Mouse (Mus musculus) CH12.LX (cell line): Measurements from ENCODE around the gene Kyat1. TPM values are rescaled to one million over a fixed set of nuclear protein-coding genes. Genes with fewer than 3 reads are reported as not detected.

Experiments used
- DNase-seq: peaks from one replicate; pipeline ENCODE4 v3.0.0-alpha.2; 2013; ENCODE audit errors: extremely low read depth
- H3K27ac ChIP-seq: 2 replicates; pipeline ENCODE4 v1.5.1; 2012; ENCODE audit warnings: low read depth, mild to moderate bottlenecking, control low read depth, moderate library complexity; ENCODE audit not compliant: insufficient read depth
- H3K27me3 ChIP-seq: replicated peaks from 2 replicates; pipeline ENCODE3; 2012; ENCODE audit warnings: inconsistent platforms
- H3K36me3 ChIP-seq, 2 experiments: replicated peaks in 1 of 2; 2 replicates each; pipeline versions ENCODE3 to v1.6.1; 2012; ENCODE audit warnings: inconsistent platforms in 1 of 2, low read length in 1 of 2, mild to moderate bottlenecking in 1 of 2, mixed read lengths in 1 of 2, moderate library complexity in 1 of 2; ENCODE audit not compliant: control insufficient read depth in 1 of 2, insufficient read depth in 1 of 2
- H3K4me1 ChIP-seq, 2 experiments: 2 replicates each; pipeline ENCODE4 v1.6.1; 2012; ENCODE audit warnings: inconsistent platforms in 1 of 2, moderate library complexity in 1 of 2; ENCODE audit not compliant: insufficient read depth in 2 of 2, control insufficient read depth in 1 of 2
- H3K4me2 ChIP-seq: 2 replicates; pipeline ENCODE4 v1.6.1; 2012; ENCODE audit warnings: low read depth, mild to moderate bottlenecking, control low read depth; ENCODE audit not compliant: poor library complexity, insufficient read depth, severe bottlenecking
- H3K4me3 ChIP-seq, 3 experiments: fragments of 150-350 bp in 1 of 3; sonication (generic) in 1 of 3; replicated peaks in 1 of 3; 2 replicates each; pipeline versions ENCODE3 to v1.5.1; 2011 to 2012; ENCODE audit warnings: low read depth in 2 of 3, low read length in 2 of 3, mild to moderate bottlenecking in 2 of 3, moderate library complexity in 2 of 3, control low read depth in 1 of 3, improper control_type of control experiment in 1 of 3, inconsistent platforms in 1 of 3, mixed read lengths in 1 of 3; ENCODE audit not compliant: poor library complexity in 1 of 3
- H3K79me2 ChIP-seq: replicated peaks from 2 replicates; pipeline ENCODE4 v1.6.1; 2012; ENCODE audit warnings: mild to moderate bottlenecking, moderate library complexity; ENCODE audit not compliant: control insufficient read depth, poor library complexity, insufficient read depth, severe bottlenecking; ENCODE audit errors: extremely low read depth
- H3K9ac ChIP-seq: 2 replicates; pipeline ENCODE4 v1.6.1; 2012; ENCODE audit warnings: low read depth, mild to moderate bottlenecking, control low read depth, moderate library complexity; ENCODE audit not compliant: insufficient read depth
- H3K9me3 ChIP-seq: replicated peaks from 2 replicates; pipeline ENCODE3; 2012; ENCODE audit warnings: low read length, inconsistent platforms, mixed read lengths
- BHLHE40 ChIP-seq: IDR thresholded peaks from 2 replicates; pipeline ENCODE4 v1.6.1; 2011; ENCODE audit warnings: mild to moderate bottlenecking, low read depth, low read length, improper control_type of control experiment
- CHD1 ChIP-seq: IDR thresholded peaks from 2 replicates; pipeline ENCODE4 v1.6.1; 2012; ENCODE audit warnings: low read depth, low read length, improper control_type of control experiment, inconsistent platforms
- CHD2 ChIP-seq: IDR thresholded peaks from 2 replicates; pipeline ENCODE4 v1.6.1; 2011; ENCODE audit warnings: low read length, improper control_type of control experiment
- CTCF ChIP-seq, 2 experiments: IDR thresholded peaks in 1 of 2; conservative IDR thresholded peaks in 1 of 2; 2 replicates each; pipeline ENCODE4 v1.5.1; 2011 to 2012; ENCODE audit warnings: low read depth in 2 of 2, low read length in 2 of 2, improper control_type of control experiment in 1 of 2, inconsistent platforms in 1 of 2, mild to moderate bottlenecking in 1 of 2, moderate library complexity in 1 of 2
- ELF1 ChIP-seq: IDR thresholded peaks from 2 replicates; pipeline ENCODE4 v1.6.1; 2014; ENCODE audit warnings: low read depth, mild to moderate bottlenecking, inconsistent platforms, low read length, improper control_type of control experiment
- ETS1 ChIP-seq: conservative IDR thresholded peaks from 2 replicates; pipeline ENCODE4 v1.6.1; 2012; ENCODE audit warnings: low read depth, mild to moderate bottlenecking, inconsistent platforms, low read length, improper control_type of control experiment, moderate library complexity
- GABPA ChIP-seq: IDR thresholded peaks from 2 replicates; pipeline ENCODE4 v1.6.1; 2012; ENCODE audit warnings: low read depth, low read length, improper control_type of control experiment, inconsistent platforms; ENCODE audit not compliant: insufficient replicate concordance
- HCFC1 ChIP-seq: IDR thresholded peaks from 2 replicates; pipeline ENCODE4 v1.6.1; 2012; ENCODE audit warnings: low read depth, mild to moderate bottlenecking, inconsistent platforms, low read length, improper control_type of control experiment
- IRF4 ChIP-seq: IDR thresholded peaks from 2 replicates; pipeline ENCODE4 v1.6.1; 2014; ENCODE audit warnings: low read depth, mild to moderate bottlenecking, inconsistent platforms, low read length, improper control_type of control experiment
- JUND ChIP-seq: conservative IDR thresholded peaks from 2 replicates; pipeline ENCODE4 v1.6.1; 2011; ENCODE audit warnings: low read depth, low read length, improper control_type of control experiment
- MAFK ChIP-seq: IDR thresholded peaks from 2 replicates; pipeline ENCODE4 v1.6.1; 2011; ENCODE audit warnings: low read length, improper control_type of control experiment; ENCODE audit not compliant: insufficient replicate concordance
- MEF2A ChIP-seq: IDR thresholded peaks from 2 replicates; pipeline ENCODE4 v1.6.1; 2014; ENCODE audit warnings: low read depth, mild to moderate bottlenecking, inconsistent platforms, low read length, improper control_type of control experiment, borderline replicate concordance
- NELFE ChIP-seq: IDR thresholded peaks from 2 replicates; pipeline ENCODE4 v1.6.1; 2011; ENCODE audit warnings: low read depth, low read length, improper control_type of control experiment
- POLR2A ChIP-seq: IDR thresholded peaks from 2 replicates; pipeline ENCODE4 v1.6.1; 2011; ENCODE audit warnings: low read depth, mild to moderate bottlenecking, improper control_type of control experiment, low read length
- RAD21 ChIP-seq: IDR thresholded peaks from 2 replicates; pipeline ENCODE4 v1.6.1; 2011; ENCODE audit warnings: low read depth, mild to moderate bottlenecking, low read length, improper control_type of control experiment, moderate library complexity
- SMC3 ChIP-seq: IDR thresholded peaks from 2 replicates; pipeline ENCODE4 v1.6.1; 2011; ENCODE audit warnings: low read depth, low read length, improper control_type of control experiment
- TCF12 ChIP-seq: IDR thresholded peaks from 2 replicates; pipeline ENCODE4 v1.6.1; 2014; ENCODE audit warnings: low read depth, mild to moderate bottlenecking, inconsistent platforms, low read length, improper control_type of control experiment
- UBTF ChIP-seq: IDR thresholded peaks from 2 replicates; pipeline ENCODE4 v1.6.1; 2012; ENCODE audit warnings: low read depth, mild to moderate bottlenecking, inconsistent platforms, low read length, improper control_type of control experiment, moderate library complexity
- USF1 ChIP-seq: IDR thresholded peaks from 2 replicates; pipeline ENCODE4 v1.6.1; 2014; ENCODE audit warnings: low read depth, mild to moderate bottlenecking, inconsistent platforms, low read length, improper control_type of control experiment
- ZC3H11A ChIP-seq: IDR thresholded peaks from 2 replicates; pipeline ENCODE4 v1.6.1; 2012; ENCODE audit warnings: low read depth, mild to moderate bottlenecking, inconsistent platforms, low read length, improper control_type of control experiment
- ZKSCAN1 ChIP-seq: IDR thresholded peaks from 2 replicates; pipeline ENCODE4 v1.6.1; 2012; ENCODE audit warnings: low read depth, inconsistent platforms, low read length, improper control_type of control experiment, borderline replicate concordance
- ZNF384 ChIP-seq: IDR thresholded peaks from 2 replicates; pipeline ENCODE4 v1.6.1; 2012; ENCODE audit warnings: low read depth, low read length, improper control_type of control experiment, inconsistent platforms
- dilution Hi-C: fragments of 300-500 bp; cut with MboI; formaldehyde crosslinking; loops from 2 replicates; pipeline ENCODE4 v1.14.3; 2020; ENCODE audit warnings: low sequenced_read_pairs; ENCODE audit not compliant: extremely low pct_unique_long_range_greater_than_20kb, extremely low pct_ligation_motif_present
- in situ Hi-C: fragments of 300-500 bp; cut with MboI; formaldehyde crosslinking; loops from 3 replicates; pipeline ENCODE4 v1.14.3; 2019; ENCODE audit warnings: low sequenced_read_pairs, low pct_ligation_motif_present, low pct_unique_long_range_greater_than_20kb, mixed read lengths
- polyA plus RNA-seq: library from polyadenylated mRNA; unstranded; fragments of >175 nt; gene quantifications from 2 replicates; pipeline ENCODE4 v1.2.1, GENCODE M21; 2012; ENCODE audit warnings: low read depth; ENCODE audit not compliant: insufficient read length
- total RNA-seq, 2 experiments: library from RNA; depleted of rRNA; stranded (reverse); fragments of 300-350 nt in 1 of 2; fragments of >200 nt in 1 of 2; gene quantifications; 2 replicates each; pipeline ENCODE4 v1.2.3; 2012 to 2014

Gene Kyat1
- total and polyA plus RNA-seq, 3 experiments, result 5.0 to 7.0 (median 5.4) TPM

- Histone ChIP-seq H3K9me3 (peaks cover 28% of the 10 kb centered on the region), H3K27ac (no peak overlapping the region), H3K79me2 (no peaks in the 10 kb centered on the region), H3K27me3 (no peaks in the 10 kb centered on the region), H3K4me2 (no peak overlapping the region), H3K4me3 (no peak overlapping the region), H3K9ac (no peak overlapping the region), H3K4me1 (peaks cover 7 to 9% of the 10 kb centered on the region in 2 experiments), H3K36me3 (peaks cover 50 to 58% of the 10 kb centered on the region in 2 experiments)
- in situ Hi-C loops, result no loop called here
- dilution Hi-C loops, result no loop called here
- no peak for DNase-seq
- no peak for TF ChIP-seq ETS1
- TF ChIP-seq MEF2A, result no peak
- TF ChIP-seq RAD21, result no peak
- no peak for TF ChIP-seq ZKSCAN1
- no peak for TF ChIP-seq UBTF
- TF ChIP-seq CHD2, result no peak
- no peak for TF ChIP-seq ELF1
- TF ChIP-seq BHLHE40, result no peak
- no peak for TF ChIP-seq USF1
- no peak for TF ChIP-seq POLR2A
- TF ChIP-seq CHD1, result no peak
- no peak for TF ChIP-seq JUND
- no peak for TF ChIP-seq ZC3H11A
- no peak for TF ChIP-seq TCF12
- TF ChIP-seq GABPA, result no peak
- TF ChIP-seq HCFC1, result no peak
- no peak for TF ChIP-seq MAFK
- no peak for TF ChIP-seq ZNF384
- no peak for TF ChIP-seq IRF4
- TF ChIP-seq NELFE, result no peak
Observed at GRCm38 (mm10) chr2:30176561-30176960, 29.1 kb downstream of the Kyat1 start.

- Histone ChIP-seq H3K4me2 (no peak overlapping the region), H3K4me1 (peaks cover 7 to 9% of the 10 kb centered on the region in 2 experiments), H3K27me3 (no peaks in the 10 kb centered on the region), H3K79me2 (no peaks in the 10 kb centered on the region), H3K9me3 (peaks cover 32% of the 10 kb centered on the region), H3K4me3 (no peak overlapping the region), H3K9ac (no peak overlapping the region)
- in situ Hi-C loops (no loop called here), dilution Hi-C loops (no loop called here)
- TF ChIP-seq GABPA, result no peak
- TF ChIP-seq RAD21, result peak; percentile 10
- TF ChIP-seq SMC3, result peak; percentile 27; the same call in 1 of the 2 replicates
- peak in 1 of 2 experiments; percentile 32; a peak in 2 of 4 replicates for TF ChIP-seq CTCF (conservative IDR thresholded peaks at IDR 0.05 in 1 of 2, IDR thresholded peaks at IDR 0.05 in 1 of 2; ENCODE audit: low read depth in 2 of 2, low read length in 2 of 2)
- TF ChIP-seq, all 38 proteins: peak for 3
- Histone ChIP-seq H3K36me3 (peaks cover 53 to 65% of the 10 kb centered on the region in 2 experiments), H3K27ac (no peak overlapping the region)
- DNase-seq, result no peak
Observed at GRCm38 (mm10) chr2:30175897-30176296, 29.8 kb downstream of the Kyat1 start.
